Mouse (Mus musculus) urinary bladder, postnatal 14 days (tissue): ENCODE results near the gene Vapb.
"Not testable (repeated sequence)": the region's sequence is repeated elsewhere in the genome, so short reads cannot be mapped to it uniquely, and the experiment has no call there.

Experiments
- DNase-seq: peaks from one replicate; pipeline ENCODE4 v3.0.0; 2021; ENCODE audit warnings: low spot score

Gene Vapb

DNA sequence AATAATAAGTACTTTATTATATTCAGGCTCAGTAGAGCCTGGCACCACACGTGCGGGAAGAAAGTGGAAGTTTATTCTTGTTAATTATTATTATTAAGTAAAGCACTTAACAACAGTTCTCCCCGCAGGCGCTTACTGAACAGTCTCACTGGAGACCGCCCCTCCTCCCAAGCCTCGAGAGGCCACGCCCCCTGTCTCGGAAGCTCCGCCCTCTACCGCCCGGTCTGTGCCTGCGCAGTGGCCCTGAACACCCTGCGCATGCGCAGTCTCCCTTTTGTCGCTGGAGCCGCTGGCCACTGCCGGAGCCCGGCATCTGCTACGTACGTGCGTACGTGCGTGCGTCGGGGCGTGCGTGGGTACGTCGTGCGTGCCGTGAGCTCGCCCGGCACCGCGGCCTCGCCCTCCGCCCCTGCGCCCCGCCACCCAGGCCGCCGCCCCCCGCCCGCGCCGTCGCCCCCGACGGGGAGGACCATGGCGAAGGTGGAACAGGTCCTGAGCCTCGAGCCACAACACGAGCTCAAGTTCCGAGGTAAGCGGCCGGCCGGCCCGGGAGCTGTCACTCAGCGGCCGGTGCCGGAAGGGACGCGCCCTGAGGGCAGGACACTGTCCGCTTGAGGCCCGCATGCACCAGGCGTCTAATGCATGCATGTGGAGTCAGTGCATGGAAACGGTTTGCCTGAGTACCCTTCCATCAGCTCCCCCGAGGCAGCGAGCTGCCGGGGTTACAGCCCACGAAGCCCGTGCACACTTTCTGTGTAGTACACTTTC, at the start of gene Vapb:
TSS of gene Vapb (plus strand) at position 290 of the 768 bp plus-strand sequence.
- peak; percentile 100 for DNase-seq

GRCm38 (mm10) chr2:173689835-173690234, 47.5 kb upstream of the Vapb start:
- DNase-seq, result no peak

DNA sequence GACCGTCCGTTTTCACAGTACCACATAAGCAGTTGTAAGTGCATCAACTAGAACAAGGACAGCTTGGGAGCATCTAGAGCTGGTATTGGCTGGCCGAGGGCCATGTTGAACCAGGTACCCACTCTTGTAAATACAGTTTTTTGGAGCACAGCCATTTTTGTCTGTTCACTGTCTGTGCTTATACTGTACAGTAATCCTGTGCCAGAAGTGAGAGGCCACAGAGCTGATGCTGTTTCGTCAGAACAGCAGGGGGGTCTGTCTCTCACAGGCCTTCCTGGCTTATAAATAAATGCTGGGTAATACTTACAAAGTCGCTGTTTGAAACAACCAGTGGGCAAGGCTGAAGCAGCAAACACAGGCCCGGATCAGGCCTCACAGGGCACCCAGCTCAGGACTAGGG, 45.6 kb upstream of the Vapb start:
- no peak for DNase-seq

DNA sequence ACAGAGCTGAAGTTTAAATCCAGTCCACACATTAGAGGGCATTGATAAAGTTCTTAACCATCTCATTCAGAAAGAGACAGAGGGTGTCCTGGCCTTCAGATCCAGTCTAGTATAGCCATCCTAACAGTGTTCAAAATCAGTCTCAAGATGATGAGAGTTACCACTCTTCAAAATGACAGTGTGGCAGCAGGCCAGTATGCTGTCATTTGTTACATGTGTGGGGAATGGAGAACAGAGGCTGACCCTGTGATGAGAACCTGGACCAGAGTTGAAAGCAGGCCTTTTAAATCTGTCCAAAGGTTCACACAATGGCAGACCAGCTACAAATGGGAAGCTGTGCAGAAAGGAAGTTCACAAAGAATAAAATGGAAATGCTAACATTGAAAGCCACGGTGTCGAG, 44.6 kb upstream of the Vapb start:
- DNase-seq, result no peak

DNA sequence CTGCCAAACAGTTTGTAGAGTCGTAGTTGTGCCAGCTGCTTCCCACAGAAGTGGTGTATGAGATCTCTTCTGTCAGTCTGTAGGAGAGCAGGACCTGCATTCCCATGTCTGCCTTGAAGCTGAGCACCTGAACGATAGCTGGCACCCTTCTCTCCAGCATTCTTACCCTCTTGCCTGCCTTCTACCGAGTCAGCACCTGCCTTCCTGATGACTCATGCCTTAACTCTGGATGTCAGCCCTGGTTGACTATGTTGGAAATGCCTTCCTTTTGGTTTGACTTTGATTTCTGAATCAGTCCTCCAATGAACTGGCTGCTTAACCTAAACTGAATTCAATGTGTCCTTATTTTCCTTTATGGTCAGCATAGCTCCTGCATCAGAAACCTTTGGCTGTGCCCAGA, 38.5 kb upstream of the Vapb start:
- peak; percentile 41 for DNase-seq

DNA sequence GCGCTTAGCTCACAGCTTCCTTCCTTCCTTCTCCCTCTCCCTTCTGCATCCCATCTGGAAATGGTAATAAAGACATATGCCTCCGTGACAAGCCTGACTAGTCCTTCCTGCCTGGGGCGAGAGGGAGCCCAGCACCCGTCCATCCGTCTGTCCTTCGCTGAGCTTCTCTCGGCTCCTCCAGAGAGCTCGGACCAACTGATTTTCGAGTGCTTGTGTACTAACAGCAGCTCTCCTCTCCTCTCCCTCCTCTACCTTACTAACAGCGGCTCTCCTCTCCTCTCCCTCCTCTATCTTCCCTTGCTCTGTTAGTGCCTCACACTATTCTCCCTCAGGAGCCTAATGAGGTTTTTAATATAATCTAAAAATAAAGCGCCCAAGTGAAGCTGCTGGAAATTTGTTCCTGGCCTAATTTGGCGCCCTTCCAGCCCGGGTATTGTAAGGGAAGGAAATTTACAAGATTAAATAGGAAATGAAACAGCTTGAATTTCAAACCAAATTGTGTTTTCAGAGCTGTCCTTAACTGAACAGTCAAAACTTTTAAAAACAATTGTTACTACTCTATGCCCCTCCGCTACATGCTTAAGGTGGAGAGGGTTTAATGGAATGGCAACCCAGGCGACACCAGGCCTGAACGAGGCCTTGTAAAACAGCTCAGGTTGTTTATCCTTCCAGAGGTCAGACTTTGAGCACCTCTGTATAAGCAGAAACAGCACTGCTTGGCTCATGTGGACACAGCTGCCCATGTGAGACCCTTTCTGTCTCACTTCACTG, 35.0 kb upstream of the Vapb start:
- DNase-seq, result no peak

GRCm38 (mm10) chr2:173702867-173703237, 34.5 kb upstream of the Vapb start:
- DNase-seq, result no peak

- DNase-seq, result no peak
Observed at GRCm38 (mm10) chr2:173705827-173706551, 31.3 kb upstream of the Vapb start.

DNA sequence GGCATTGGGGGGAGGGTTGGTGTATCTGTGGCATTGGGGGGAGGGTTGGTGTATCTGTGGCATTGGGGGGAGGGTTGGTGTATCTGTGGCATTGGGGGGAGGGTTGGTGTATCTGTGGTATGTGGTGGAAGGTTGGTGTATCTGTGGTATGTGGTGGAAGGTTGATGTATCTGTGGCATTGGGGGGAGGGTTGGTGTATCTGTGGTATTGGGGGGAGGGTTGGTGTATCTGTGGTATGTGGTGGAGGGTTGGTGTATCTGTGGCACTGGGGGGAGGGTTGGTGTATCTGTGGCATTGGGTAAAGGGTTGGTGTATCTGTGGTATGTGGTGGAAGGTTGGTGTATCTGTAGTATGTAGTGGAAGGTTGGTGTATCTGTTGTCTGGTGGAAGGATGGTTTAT, 29.7 kb upstream of the Vapb start:
- DNase-seq, result not testable (repeated sequence)

GRCm38 (mm10) chr2:173710193-173710592, 27.1 kb upstream of the Vapb start:
- no peak for DNase-seq

GRCm38 (mm10) chr2:173712656-173713055, 24.7 kb upstream of the Vapb start:
- no peak for DNase-seq

- no peak for DNase-seq
Observed at GRCm38 (mm10) chr2:173713241-173713640, 24.1 kb upstream of the Vapb start.

- DNase-seq, result no peak
Observed at GRCm38 (mm10) chr2:173714620-173715218, 22.6 kb upstream of the Vapb start.

- DNase-seq, result no peak
Observed at GRCm38 (mm10) chr2:173716966-173717365, 20.3 kb upstream of the Vapb start.

- DNase-seq, result not testable (repeated sequence)
Observed at GRCm38 (mm10) chr2:173719115-173719514, 18.2 kb upstream of the Vapb start, which contains the start of gene 1700010B08Rik. TSS of gene 1700010B08Rik (plus strand) at chr2:173719415.

GRCm38 (mm10) chr2:173722251-173722857, 15.0 kb upstream of the Vapb start:
- no peak for DNase-seq

GRCm38 (mm10) chr2:173724382-173724781, 12.9 kb upstream of the Vapb start:
- no peak for DNase-seq

GRCm38 (mm10) chr2:173724940-173725807, 12.1 kb upstream of the Vapb start:
- no peak for DNase-seq

GRCm38 (mm10) chr2:173725819-173726218, 11.5 kb upstream of the Vapb start:
- no peak for DNase-seq

GRCm38 (mm10) chr2:173730444-173730966, 6.8 kb upstream of the Vapb start:
- peak; percentile 23 for DNase-seq

- no peak for DNase-seq
Observed at GRCm38 (mm10) chr2:173734426-173734825, 2.9 kb upstream of the Vapb start.
